Mouse (Mus musculus) testis, adult 2 months (tissue): Measurements from ENCODE around the gene Arhgef28.

Source experiments
- CTCF ChIP-seq: fragments of 200-500 bp; IDR thresholded peaks from 2 replicates; pipeline ENCODE4 v1.5.1; 2012; ENCODE audit warnings: low read depth, mild to moderate bottlenecking, inconsistent platforms, low read length, moderate library complexity; ENCODE audit not compliant: control insufficient read depth, insufficient read depth, insufficient replicate concordance
- POLR2A ChIP-seq: fragments of 200-500 bp; IDR thresholded peaks from 2 replicates; pipeline ENCODE4 v1.6.1; 2012; ENCODE audit warnings: low read depth, mild to moderate bottlenecking, inconsistent platforms, low read length, moderate library complexity; ENCODE audit not compliant: control insufficient read depth

- no peak for TF ChIP-seq CTCF
- TF ChIP-seq POLR2A: no peak
Observed at GRCm38 (mm10) chr13:98175323-98176007, 30.8 kb downstream of the Arhgef28 start.
